Mouse (Mus musculus) gastrocnemius, postnatal 36 days (tissue): ENCODE measurements at regions not wholly inside any gene's neighbourhood (a gene's known extent, or its start where the extent isn't known, plus 50 kb on each side); places are given as distances from the start of the nearest gene placed in this dataset.
"Not testable (repeated sequence)": the region's sequence is repeated elsewhere in the genome, so short reads cannot be mapped to it uniquely, and the experiment has no call there.

ENCODE experiments used
- DNase-seq, 2 experiments: peaks; one replicate each; pipeline ENCODE4 v3.0.0; 2022
- intact Hi-C: fragments of 180-260 bp; cut with DNase I; formaldehyde crosslinking; loops from one replicate; pipeline ENCODE4 v1.15.1; 2025

DNA sequence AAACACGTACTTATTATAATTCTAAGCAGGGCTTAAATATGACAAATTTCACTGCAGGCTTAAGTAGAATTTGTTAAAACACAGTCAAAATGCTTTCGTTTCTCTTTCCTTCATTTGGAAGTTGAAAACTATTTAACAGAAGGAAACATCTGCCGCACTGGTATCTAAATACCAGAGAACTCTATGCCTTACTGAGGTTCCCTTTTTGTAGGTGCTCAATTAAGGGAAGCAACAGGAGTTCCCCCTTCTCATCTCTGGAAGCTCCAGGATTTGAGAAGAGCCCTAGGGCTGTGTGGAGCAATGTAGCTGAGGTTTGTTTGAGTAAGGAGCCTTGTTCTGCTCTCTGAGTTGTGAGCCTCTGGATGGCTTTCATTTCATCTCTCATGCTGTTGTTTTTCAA is 177.1 kb upstream of the Arhgap18 start:
- intact Hi-C loops: no loop called here

DNA sequence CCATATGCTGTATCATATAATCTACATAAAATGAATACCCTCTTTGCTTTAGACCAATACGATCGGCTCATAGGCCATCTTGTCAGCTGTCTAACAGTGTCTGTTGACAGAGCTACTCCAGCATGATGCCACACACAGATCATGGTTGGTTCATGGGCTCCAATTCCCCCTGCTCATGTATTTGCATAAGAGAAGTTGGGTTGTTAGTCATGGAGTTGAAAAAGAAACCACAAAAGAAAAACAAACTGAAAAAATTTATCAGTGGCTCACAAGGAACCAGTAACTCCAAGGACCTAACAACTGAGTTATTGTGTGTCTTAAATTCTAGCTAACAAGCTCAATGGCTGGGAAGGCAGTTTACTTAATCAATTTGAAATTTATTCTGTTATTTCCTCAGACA is 176.1 kb upstream of the Arhgap18 start:
- intact Hi-C loops: no loop called here
- DNase-seq: no peak

More for the DNA sequence above, 177.1 kb upstream of the Arhgap18 start:
- DNase-seq: no peak

DNA sequence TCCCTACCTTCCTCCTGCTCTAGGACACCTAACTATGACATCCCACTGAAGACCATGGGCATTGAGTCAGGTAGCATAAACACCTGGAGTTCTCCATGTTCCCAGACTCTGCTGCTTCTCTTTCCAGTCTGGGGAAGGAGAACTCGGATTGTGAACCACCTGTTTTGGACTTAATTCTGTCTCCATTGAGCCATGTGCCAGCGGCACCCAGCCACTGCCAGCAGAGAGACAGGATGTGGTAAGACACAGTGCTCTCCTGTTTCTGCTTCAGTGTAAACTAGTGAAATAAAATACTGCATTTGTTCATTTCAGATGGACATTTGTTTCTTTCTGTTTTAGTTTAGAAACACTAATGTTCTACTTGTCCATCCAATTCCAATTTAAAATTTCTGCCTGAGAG is 168.1 kb upstream of the Arhgap18 start:
- intact Hi-C loops: loop anchor here (10.0 kb wide), 1 partner anchor 90 kb away; no protein-coding TSS in a partner anchor
- DNase-seq: no peak

DNA sequence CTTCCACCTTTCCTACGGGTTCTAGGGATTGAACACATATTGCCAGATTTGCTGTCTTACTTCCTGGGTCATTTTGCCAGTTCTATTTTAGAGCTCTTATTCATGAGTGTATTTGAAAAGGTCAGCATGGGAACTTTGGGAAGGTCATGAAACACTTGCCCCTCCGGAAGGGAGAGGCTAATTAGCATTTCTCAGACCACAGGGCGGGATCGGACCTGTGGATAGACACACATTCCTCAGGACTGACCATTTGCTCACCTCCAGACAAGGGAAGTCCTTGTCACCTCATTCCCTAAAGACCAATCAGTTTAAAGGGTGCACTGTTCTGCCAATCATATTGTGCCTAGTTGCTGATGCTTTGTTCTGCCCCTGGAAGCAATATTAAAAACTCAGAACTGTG is 146.1 kb upstream of the Arhgap18 start:
- intact Hi-C loops: not testable (repeated sequence)

DNA sequence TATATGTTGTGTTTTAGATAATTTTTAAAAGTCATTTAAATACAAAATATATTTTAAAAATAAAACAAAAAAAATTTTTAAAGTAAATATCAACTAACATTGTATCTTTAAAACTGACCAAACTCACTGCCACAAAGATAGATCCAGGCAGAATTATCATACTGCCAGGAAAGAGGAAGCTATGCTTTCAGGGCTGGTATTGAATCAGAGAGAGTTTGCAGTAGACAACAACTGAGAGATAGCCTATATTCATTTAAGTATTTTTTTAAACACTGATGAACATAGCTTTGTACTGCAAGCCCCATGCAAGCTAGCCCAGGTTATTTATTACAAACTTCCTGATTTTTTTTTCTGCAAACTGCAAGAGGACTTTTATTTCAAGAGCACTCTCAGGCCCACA is 142.0 kb upstream of the Arhgap18 start:
- intact Hi-C loops: no loop called here
- DNase-seq: no peak

More for the DNA sequence above, 146.1 kb upstream of the Arhgap18 start:
- not testable (repeated sequence) for DNase-seq

DNA sequence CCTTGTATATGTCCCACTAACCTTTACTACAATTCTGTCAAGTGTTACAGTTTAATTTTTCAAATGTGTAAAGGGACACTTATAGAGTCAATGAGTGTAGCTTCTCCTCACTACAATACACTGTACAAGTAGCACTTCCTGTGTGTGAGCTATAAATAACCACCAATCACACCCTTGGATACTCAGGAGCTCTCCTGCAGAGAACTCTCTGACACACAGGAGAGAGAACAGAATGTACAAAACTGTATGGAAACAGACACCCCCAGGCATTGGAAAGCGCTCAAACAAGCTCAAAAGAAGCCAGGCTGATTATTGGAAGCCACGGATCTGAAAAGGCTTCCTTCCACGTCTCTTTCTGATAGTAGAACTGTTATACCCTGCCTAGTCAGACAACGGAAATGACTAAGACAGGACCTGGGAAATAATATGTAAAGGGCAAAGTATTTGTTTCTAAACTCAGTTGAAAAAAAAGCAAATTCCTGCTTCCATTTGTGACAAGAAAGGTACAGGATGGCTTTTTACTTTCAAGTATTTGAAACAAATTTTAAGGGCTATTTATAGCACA is 122.9 kb upstream of the Arhgap18 start:
- no peak for DNase-seq
- intact Hi-C loops: no loop called here

DNA sequence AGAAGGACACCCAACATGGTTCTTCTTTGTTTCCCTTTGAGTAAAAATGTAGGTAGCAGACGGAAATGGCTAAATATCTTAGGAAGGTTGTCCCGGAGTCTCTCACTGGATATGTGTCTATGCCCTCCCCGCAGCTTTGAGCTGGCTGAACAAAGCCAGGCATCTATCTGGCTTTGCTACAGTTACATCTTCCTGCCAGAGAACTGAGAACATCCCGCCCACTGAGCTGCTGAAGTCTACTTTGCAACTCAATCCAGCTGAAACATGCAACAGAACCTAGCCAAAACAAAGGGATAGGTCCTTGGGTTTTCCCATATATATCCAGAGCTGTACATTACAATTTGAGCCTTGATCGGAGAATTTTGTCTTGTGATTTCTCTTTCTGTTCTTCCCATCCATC is 121.0 kb upstream of the Arhgap18 start:
- no peak for DNase-seq
- intact Hi-C loops: no loop called here

DNA sequence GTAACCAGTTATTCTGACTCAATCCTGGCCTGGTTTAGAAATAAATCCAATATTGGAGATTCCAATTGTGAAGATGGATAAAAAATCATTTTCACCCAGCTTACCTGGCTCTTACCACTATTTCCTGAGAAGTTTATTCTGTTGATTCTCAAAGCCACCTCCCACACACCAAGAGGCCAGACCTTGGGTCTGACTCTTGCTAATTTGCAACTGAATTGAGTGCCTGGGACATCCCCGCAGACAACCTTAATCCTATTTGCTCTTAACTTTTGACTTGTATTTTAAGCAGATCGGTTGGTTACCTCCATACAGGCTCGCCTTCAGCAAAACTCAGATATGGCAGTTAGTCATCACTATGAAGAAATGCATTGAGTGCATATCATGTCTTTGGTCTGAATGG is 115.8 kb upstream of the Arhgap18 start:
- intact Hi-C loops: no loop called here
- DNase-seq: no peak

DNA sequence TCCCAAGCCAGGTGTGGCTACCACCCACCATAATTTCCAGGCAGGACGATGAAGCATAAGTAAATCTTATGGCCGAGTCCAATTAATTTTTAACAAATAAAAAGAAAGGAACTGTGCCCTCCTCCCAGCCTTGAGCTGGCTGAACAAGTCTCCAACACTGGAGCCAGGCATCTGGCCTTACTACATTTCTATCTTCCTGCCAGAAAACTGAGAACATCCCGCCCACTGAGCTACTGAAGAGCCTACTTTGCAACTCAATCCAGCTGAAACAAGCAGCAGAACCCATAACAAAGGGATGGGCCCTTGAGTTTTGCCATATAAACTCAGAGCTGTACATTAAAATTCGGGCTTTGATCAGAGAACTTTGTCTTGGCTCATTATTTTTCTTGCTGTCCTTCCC is 115.2 kb upstream of the Arhgap18 start:
- intact Hi-C loops: no loop called here
- no peak for DNase-seq

DNA sequence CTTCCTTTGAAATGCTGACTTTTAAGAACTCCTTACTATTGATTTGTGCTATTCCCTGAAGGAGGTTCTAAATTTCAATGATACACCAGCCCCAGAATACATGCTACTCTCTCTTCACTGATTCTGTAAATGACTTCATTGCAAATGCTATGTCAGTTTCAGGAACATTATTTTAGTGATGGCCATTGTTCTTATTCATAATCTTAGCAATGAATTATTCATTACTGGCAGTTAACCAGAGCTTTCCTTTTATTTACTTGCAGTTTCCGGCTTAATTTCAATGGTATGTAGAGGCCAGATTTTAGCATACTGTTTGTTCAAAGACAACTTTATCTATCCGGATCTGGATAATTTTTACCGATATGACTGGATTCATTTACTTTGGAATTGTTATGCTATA is 114.1 kb upstream of the Arhgap18 start:
- DNase-seq: no peak
- intact Hi-C loops: no loop called here

DNA sequence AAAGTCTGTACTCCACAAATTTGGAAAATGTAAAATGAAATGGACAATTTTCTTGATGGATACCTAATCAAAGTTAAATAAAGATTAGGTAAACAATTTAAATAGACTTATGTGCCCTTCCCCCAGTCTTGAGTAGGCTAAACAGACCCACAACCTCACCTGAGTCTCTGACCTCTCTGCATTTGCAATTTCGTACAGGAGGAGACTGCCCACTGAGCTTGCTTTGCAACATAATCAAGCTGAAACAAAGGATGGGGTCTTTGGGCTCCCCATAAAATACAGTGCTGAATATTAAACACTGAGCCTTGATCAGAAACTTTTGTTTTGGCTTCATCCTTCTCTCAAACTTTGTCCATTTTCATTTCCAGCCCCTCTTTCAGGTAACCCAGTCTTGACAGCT is 100.1 kb upstream of the Arhgap18 start:
- DNase-seq: no peak
- intact Hi-C loops: no loop called here

DNA sequence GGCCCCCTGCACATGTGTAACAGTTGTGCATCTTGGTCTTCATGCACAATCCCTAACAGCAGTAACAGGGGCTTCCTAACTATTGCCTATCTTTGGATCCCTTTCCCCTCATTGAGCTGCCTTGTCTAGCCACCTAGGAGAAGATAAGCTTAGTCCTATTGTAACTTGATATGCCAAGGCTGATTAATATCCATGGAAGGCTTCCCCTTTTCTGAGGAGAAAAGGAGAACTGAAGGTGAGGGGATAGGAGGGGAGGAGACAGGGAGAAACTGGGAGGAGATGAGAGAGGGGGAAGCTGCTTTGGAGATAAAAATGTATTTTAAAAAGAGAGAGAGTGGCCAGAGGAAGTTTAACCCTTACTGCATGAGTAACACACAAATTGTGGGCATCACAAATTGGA is 89.0 kb upstream of the Arhgap18 start:
- DNase-seq: no peak

DNA sequence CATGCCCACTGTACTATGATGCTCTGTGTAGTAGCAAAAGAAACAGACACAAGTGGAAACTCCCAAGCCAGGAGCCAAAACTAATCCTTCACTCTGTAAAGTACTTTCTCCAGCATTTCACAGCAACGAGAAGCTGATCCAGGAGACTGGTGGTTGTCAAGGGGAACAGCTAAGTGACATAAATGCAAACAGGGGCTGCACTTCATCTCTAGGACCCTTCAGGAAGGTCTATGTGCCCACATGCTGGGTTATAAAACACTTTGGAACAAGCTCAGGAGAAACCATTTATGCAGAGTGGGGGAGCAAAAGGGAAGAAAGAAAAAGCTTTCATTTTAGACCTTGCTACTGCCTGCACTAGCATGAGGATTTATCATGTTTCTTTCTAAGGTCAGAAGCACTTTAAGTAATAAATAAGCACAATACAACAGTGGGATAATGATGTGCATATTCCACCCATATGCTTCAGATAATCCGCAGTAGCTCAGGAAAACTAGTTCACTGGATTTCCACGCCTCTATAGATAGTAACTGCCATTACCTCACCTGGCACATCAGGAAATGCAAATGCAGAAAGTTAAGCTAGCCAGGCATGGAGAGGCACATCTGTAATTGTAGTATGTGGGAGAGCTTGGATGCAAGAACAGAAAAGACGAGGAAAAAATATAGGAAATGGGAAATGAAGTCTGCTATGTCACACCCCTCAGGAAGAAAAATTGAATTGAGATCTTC is 73.6 kb upstream of the Arhgap18 start:
- no peak for DNase-seq
- intact Hi-C loops: loop anchor here (10.0 kb wide), 1 partner anchor 95 kb away; no protein-coding TSS in a partner anchor

More for the DNA sequence above, 89.0 kb upstream of the Arhgap18 start:
- intact Hi-C loops: no loop called here

DNA sequence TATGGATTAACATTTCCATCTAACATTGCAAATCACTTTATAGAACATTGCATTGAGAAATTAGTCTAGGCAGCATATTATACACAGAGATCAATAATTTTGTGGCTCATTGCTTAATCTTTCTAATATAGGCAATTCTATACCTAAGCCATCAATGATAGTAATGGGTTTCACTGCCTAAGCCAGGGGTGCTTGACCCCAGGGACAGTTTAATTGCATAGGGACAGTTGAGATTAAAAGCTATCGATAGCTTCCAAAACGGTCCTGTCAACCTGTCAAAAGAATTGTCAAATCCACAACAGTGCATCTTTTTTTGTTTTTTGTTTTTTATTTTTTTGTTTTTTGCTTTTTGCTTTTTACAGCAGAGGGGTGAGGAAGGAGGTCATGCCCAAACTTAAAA is 58.5 kb upstream of the Arhgap18 start:
- no peak for DNase-seq
- intact Hi-C loops: no loop called here

DNA sequence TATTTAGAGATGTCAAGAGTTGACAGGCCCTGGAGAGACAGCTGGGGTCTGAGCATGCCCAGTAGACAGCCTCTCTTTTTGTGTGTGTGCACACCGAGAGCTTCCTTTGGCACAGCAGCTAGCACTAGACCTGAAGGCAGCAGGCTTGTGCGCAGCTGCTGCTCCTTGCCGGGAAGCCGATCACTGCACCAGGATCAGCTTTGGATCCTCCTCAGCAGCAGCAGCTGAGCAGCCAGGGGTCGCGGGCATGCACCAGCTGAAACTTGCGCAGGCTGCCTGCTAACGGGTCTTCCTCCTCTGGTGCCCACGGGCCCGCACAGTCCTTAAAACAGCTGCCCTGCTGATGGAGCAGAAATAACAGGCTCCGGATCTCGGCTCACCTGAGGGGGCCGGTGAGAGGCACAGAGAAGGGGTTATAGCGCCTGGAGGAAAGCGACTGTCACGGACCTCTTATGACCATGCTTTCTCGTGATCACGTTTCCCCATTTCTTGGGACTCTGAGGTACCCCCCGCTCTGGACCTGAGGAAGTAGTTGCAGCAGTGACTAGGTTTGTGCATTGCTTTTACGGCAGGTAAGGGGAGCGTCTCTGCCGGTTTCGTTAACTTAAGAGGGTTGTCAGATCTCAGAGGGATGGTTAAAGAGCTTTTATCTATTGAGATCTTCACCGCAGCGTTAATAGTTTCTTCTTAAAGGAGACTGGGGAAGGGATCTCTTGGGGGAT is 57.8 kb upstream of the Arhgap18 start:
- DNase-seq: no peak
- intact Hi-C loops: no loop called here
